Mouse (Mus musculus) hindbrain, embryonic 14.5 days (tissue): ENCODE measurements around the gene Glce. TPM values are rescaled to one million over a fixed set of nuclear protein-coding genes. Genes with fewer than 3 reads are reported as not detected.

Experiments
- ATAC-seq: fragments of 200-750 bp; cut with Nextera tagmentation; 2 replicates; pipeline ENCODE4 v1.8.0; 2017; ENCODE audit warnings: moderate number of reproducible peaks, mild to moderate bottlenecking, moderate TSS enrichment, moderate library complexity; ENCODE audit not compliant: low FRiP score
- DNase-seq: peaks from one replicate; pipeline ENCODE4 v3.0.0-alpha.2; 2015; ENCODE audit warnings: low spot score
- H3K27ac ChIP-seq: fragments of 300-500 bp; sonication (generic); 2 replicates; pipeline ENCODE4 v1.5.1; 2014; ENCODE audit warnings: mild to moderate bottlenecking, moderate library complexity
- H3K27me3 ChIP-seq: fragments of 300-500 bp; sonication (generic); 2 replicates; pipeline ENCODE4 v1.6.1; 2014; ENCODE audit warnings: mild to moderate bottlenecking, low read length, mixed read lengths; ENCODE audit not compliant: control insufficient read depth, insufficient read depth
- H3K36me3 ChIP-seq: fragments of 300-500 bp; sonication (generic); replicated peaks from 2 replicates; pipeline ENCODE4 v1.6.1; 2014; ENCODE audit not compliant: control insufficient read depth, insufficient read depth
- H3K4me1 ChIP-seq: fragments of 300-500 bp; sonication (generic); replicated peaks from 2 replicates; pipeline ENCODE4 v1.6.1; 2014; ENCODE audit warnings: antibody characterized with exemption, low read length, mixed read lengths; ENCODE audit not compliant: control insufficient read depth, insufficient read depth
- H3K4me2 ChIP-seq: fragments of 300-500 bp; sonication (generic); replicated peaks from 2 replicates; pipeline ENCODE4 v1.6.1; 2014; ENCODE audit warnings: mild to moderate bottlenecking, moderate library complexity
- H3K4me3 ChIP-seq: fragments of 300-500 bp; sonication (generic); replicated peaks from 2 replicates; pipeline ENCODE4 v1.5.1; 2014; ENCODE audit warnings: mild to moderate bottlenecking, low read length
- H3K9ac ChIP-seq: fragments of 300-500 bp; sonication (generic); 2 replicates; pipeline ENCODE4 v1.6.1; 2014
- H3K9me3 ChIP-seq: fragments of 300-500 bp; sonication (generic); 2 replicates; pipeline ENCODE4 v1.6.1; 2016; ENCODE audit warnings: low read length; ENCODE audit not compliant: control insufficient read depth
- WGBS: fragments of 180-500 bp; shearing (Covaris S2); extraction: QIAGEN DNeasy Blood & Tissue Kit; methylation state at CpG from one replicate; pipeline ENCODE4 v1.1.7; 2014; 5-methylcytosine and 5-hydroxymethylcytosine counted together
- polyA plus RNA-seq: library from polyadenylated mRNA; unstranded; fragments of >200 nt; fragmentation: Nextera tagmentation; extraction: Ambion mirVana; gene quantifications from 2 replicates; pipeline ENCODE4 v1.2.1, GENCODE M21; 2014

Gene Glce
- polyA plus RNA-seq, 1 experiment from 2014 or later = 23.5 TPM

GRCm38 (mm10) chr9:62115826-62116225, 6.6 kb downstream of the Glce start:
- H3K4me1 ChIP-seq = peaks cover 14% of the 10 kb centered on the region; the same call in 1 of the 2 replicates

GRCm38 (mm10) chr9:62096603-62097002, 25.9 kb downstream of the Glce start:
- no peak overlapping the region for H3K4me3 ChIP-seq
- no peak for ATAC-seq
- 81% methylated on average over 1 of the region's 1 CpGs for WGBS
- no peak for DNase-seq
- H3K36me3 ChIP-seq = no peaks in the 10 kb centered on the region
- no peak overlapping the region for H3K27ac ChIP-seq
- H3K27me3 ChIP-seq = no peaks in the 10 kb centered on the region
- no peak overlapping the region for H3K9ac ChIP-seq
- no peaks in the 10 kb centered on the region for H3K9me3 ChIP-seq
- H3K4me1 ChIP-seq = no peaks in the 10 kb centered on the region
- H3K4me2 ChIP-seq = no peak overlapping the region

More at GRCm38 (mm10) chr9:62115826-62116225, 6.6 kb downstream of the Glce start:
- no peak for DNase-seq
- WGBS = 86% methylated on average over 3 of the region's 3 CpGs
- Histone ChIP-seq H3K27ac (no peak overlapping the region), H3K36me3 (no peaks in the 10 kb centered on the region), H3K4me2 (no peak overlapping the region), H3K27me3 (no peaks in the 10 kb centered on the region), H3K9me3 (no peaks in the 10 kb centered on the region), H3K9ac (no peak overlapping the region), H3K4me3 (no peak overlapping the region)
- no peak for ATAC-seq

GRCm38 (mm10) chr9:62091604-62092003, 30.9 kb downstream of the Glce start:
- Histone ChIP-seq H3K9me3 (no peaks in the 10 kb centered on the region), H3K4me1 (no peaks in the 10 kb centered on the region), H3K9ac (no peak overlapping the region), H3K4me2 (no peak overlapping the region), H3K4me3 (no peak overlapping the region), H3K27ac (no peak overlapping the region), H3K36me3 (no peaks in the 10 kb centered on the region), H3K27me3 (no peaks in the 10 kb centered on the region)
- DNase-seq = no peak
- ATAC-seq = no peak
- 90% methylated on average over 5 of the region's 5 CpGs for WGBS

GRCm38 (mm10) chr9:62085548-62085947, 36.9 kb downstream of the Glce start:
- no peak for ATAC-seq
- 90% methylated on average over 2 of the region's 2 CpGs for WGBS
- Histone ChIP-seq H3K9ac (no peak overlapping the region), H3K27me3 (no peaks in the 10 kb centered on the region), H3K4me2 (no peak overlapping the region), H3K4me3 (no peak overlapping the region), H3K36me3 (0 out of 2 replicates have a peak, but pooled peaks cover 8% of the 10 kb centered on the region), H3K4me1 (no peaks in the 10 kb centered on the region), H3K27ac (no peak overlapping the region), H3K9me3 (no peaks in the 10 kb centered on the region)
- DNase-seq = no peak

GRCm38 (mm10) chr9:62084896-62085295, 37.6 kb downstream of the Glce start:
- Histone ChIP-seq H3K27me3 (no peaks in the 10 kb centered on the region), H3K36me3 (0 out of 2 replicates have a peak, but pooled peaks cover 8% of the 10 kb centered on the region)
- DNase-seq = no peak

GRCm38 (mm10) chr9:62082986-62083385, 39.5 kb downstream of the Glce start:
- no peaks in the 10 kb centered on the region for H3K27me3 ChIP-seq

More at GRCm38 (mm10) chr9:62084896-62085295, 37.6 kb downstream of the Glce start:
- Histone ChIP-seq H3K27ac (no peak overlapping the region), H3K4me1 (no peaks in the 10 kb centered on the region), H3K4me3 (no peak overlapping the region), H3K9me3 (no peaks in the 10 kb centered on the region), H3K4me2 (no peak overlapping the region), H3K9ac (no peak overlapping the region)
- ATAC-seq = no peak
- over 99% methylated on average over 4 of the region's 4 CpGs for WGBS

GRCm38 (mm10) chr9:62081542-62081941, 40.9 kb downstream of the Glce start:
- DNase-seq (no peak), ATAC-seq (no peak)
- Histone ChIP-seq H3K36me3 (0 out of 2 replicates have a peak, but pooled peaks cover 8% of the 10 kb centered on the region), H3K27me3 (no peaks in the 10 kb centered on the region), H3K4me1 (no peaks in the 10 kb centered on the region), H3K4me3 (no peak overlapping the region), H3K9me3 (no peaks in the 10 kb centered on the region), H3K27ac (no peak overlapping the region), H3K9ac (no peak overlapping the region), H3K4me2 (no peak overlapping the region)
- WGBS = 64% methylated on average over 3 of the region's 3 CpGs

More at GRCm38 (mm10) chr9:62082986-62083385, 39.5 kb downstream of the Glce start:
- H3K9me3 ChIP-seq = no peaks in the 10 kb centered on the region
- no peak overlapping the region for H3K9ac ChIP-seq
- H3K4me1 ChIP-seq = no peaks in the 10 kb centered on the region
- no peak overlapping the region for H3K27ac ChIP-seq
- no peak for ATAC-seq
- H3K4me3 ChIP-seq = no peak overlapping the region
- no peak overlapping the region for H3K4me2 ChIP-seq
- 0 out of 2 replicates have a peak, but pooled peaks cover 8% of the 10 kb centered on the region for H3K36me3 ChIP-seq
- DNase-seq = no peak
- WGBS = 77% methylated on average over 2 of the region's 2 CpGs

- Histone ChIP-seq H3K4me3 (no peak overlapping the region), H3K36me3 (0 out of 2 replicates have a peak, but pooled peaks cover 8% of the 10 kb centered on the region), H3K4me1 (no peaks in the 10 kb centered on the region), H3K9ac (no peak overlapping the region), H3K27ac (no peak overlapping the region), H3K9me3 (no peaks in the 10 kb centered on the region), H3K27me3 (no peaks in the 10 kb centered on the region), H3K4me2 (no peak overlapping the region)
- ATAC-seq (no peak), DNase-seq (no peak)
These were observed 42.3 kb downstream of the Glce start for GRCm38 (mm10) chr9:62080028-62080760.

- ATAC-seq (no peak), DNase-seq (no peak)
- Histone ChIP-seq H3K27ac (no peak overlapping the region), H3K4me3 (no peak overlapping the region), H3K9me3 (no peaks in the 10 kb centered on the region), H3K27me3 (no peaks in the 10 kb centered on the region), H3K4me2 (no peak overlapping the region), H3K36me3 (0 out of 2 replicates have a peak, but pooled peaks cover 19% of the 10 kb centered on the region), H3K9ac (no peak overlapping the region), H3K4me1 (no peaks in the 10 kb centered on the region)
- 98% methylated on average over 3 of the region's 3 CpGs for WGBS
These were observed 60.2 kb downstream of the Glce start for GRCm38 (mm10) chr9:62062234-62062633.
